Mouse (Mus musculus) testis, adult 2 months (tissue): ENCODE data around the gene Osbpl10. TPM values are rescaled to one million over a fixed set of nuclear protein-coding genes. Genes with fewer than 3 reads are reported as not detected.

Experiments used
- H3K27ac ChIP-seq: fragments of 200-500 bp; 2 replicates; pipeline ENCODE4 v1.5.1; 2012; ENCODE audit warnings: low read depth, low read length; ENCODE audit not compliant: control insufficient read depth, insufficient read depth
- H3K27me3 ChIP-seq: fragments of 200-500 bp; 2 replicates; pipeline ENCODE4 v1.6.1; 2012; ENCODE audit warnings: mild to moderate bottlenecking, low read length, moderate library complexity; ENCODE audit not compliant: control insufficient read depth, insufficient read depth
- H3K36me3 ChIP-seq: fragments of 200-500 bp; 2 replicates; pipeline ENCODE4 v1.6.1; 2012; ENCODE audit warnings: mild to moderate bottlenecking, low read length; ENCODE audit not compliant: control insufficient read depth, insufficient read depth
- H3K4me1 ChIP-seq: fragments of 200-500 bp; 2 replicates; pipeline ENCODE4 v1.6.1; 2012; ENCODE audit warnings: low read length; ENCODE audit not compliant: control insufficient read depth, insufficient read depth
- H3K4me3 ChIP-seq: fragments of 200-500 bp; 2 replicates; pipeline ENCODE4 v1.5.1; 2012; ENCODE audit warnings: low read depth, mild to moderate bottlenecking, low read length, moderate library complexity, mixed read lengths; ENCODE audit not compliant: control insufficient read depth
- CTCF ChIP-seq: fragments of 200-500 bp; IDR thresholded peaks from 2 replicates; pipeline ENCODE4 v1.5.1; 2012; ENCODE audit warnings: low read depth, mild to moderate bottlenecking, inconsistent platforms, low read length, moderate library complexity; ENCODE audit not compliant: control insufficient read depth, insufficient read depth, insufficient replicate concordance
- POLR2A ChIP-seq: fragments of 200-500 bp; IDR thresholded peaks from 2 replicates; pipeline ENCODE4 v1.6.1; 2012; ENCODE audit warnings: low read depth, mild to moderate bottlenecking, inconsistent platforms, low read length, moderate library complexity; ENCODE audit not compliant: control insufficient read depth
- polyA plus RNA-seq: library from polyadenylated mRNA; depleted of rRNA; stranded (reverse); fragments of >200 nt; gene quantifications from 2 replicates; pipeline ENCODE4 v1.2.3, GENCODE M21; 2012; rRNA removed

Gene Osbpl10
- polyA plus RNA-seq, 1 experiment, result 136 TPM

DNA sequence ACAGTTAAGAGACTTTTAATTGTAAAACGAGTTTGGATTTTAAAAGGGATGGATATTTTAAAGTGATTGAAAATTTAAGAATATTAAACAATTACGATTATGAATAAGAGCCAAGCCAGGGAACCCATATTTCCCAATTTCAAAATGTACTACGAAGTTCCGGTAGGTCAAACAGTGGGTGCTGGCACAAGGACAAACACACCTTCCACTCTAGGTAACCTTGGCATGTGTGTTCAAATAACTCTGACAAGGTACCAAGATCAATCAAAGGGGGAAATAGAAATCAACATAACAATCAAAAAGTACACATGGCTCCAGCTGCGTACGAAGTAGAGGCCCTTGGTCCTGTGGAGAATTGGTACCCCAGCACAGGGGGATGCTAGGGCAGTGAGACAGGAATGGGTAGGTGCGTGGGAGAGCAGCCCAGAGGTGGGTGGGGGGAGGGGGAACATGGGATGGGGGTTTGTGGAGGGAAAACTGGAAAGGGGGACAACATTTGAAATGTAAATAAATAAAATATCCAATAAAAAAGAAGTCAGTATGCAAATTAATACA, 294.8 kb downstream of the Osbpl10 start:
- no peaks in the 10 kb centered on the region for H3K4me1 ChIP-seq
- H3K27ac ChIP-seq, result no peak overlapping the region
- TF ChIP-seq POLR2A (no peak), CTCF (no peak)
- H3K36me3 ChIP-seq, result no peaks in the 10 kb centered on the region
- H3K4me3 ChIP-seq, result no peak overlapping the region
- H3K27me3 ChIP-seq, result no peaks in the 10 kb centered on the region

DNA sequence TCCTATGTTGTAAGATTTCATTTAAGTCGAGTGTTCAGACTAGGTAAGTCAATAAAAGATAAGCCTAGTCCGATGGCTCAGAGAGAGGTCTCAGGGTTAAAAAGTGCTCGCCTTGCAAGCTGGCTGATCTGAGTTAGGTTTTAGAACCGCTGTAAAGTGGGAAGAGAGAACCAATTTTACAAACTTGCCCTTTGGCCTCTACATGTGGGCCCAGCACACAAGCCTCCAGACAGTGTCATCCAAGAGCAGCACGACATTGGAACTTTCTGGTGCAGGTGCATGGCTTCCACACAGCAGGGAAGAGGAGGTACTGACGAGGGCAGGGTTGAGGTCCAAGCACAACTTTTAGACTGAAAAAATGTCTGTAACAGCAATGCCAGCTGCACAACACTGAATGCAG, 296.4 kb downstream of the Osbpl10 start:
- Histone ChIP-seq H3K27me3 (no peaks in the 10 kb centered on the region), H3K27ac (no peak overlapping the region), H3K4me3 (no peak overlapping the region), H3K36me3 (no peaks in the 10 kb centered on the region; the same call in 1 of the 2 replicates), H3K4me1 (no peaks in the 10 kb centered on the region)
- no peak for TF ChIP-seq POLR2A
- TF ChIP-seq CTCF, result no peak

DNA sequence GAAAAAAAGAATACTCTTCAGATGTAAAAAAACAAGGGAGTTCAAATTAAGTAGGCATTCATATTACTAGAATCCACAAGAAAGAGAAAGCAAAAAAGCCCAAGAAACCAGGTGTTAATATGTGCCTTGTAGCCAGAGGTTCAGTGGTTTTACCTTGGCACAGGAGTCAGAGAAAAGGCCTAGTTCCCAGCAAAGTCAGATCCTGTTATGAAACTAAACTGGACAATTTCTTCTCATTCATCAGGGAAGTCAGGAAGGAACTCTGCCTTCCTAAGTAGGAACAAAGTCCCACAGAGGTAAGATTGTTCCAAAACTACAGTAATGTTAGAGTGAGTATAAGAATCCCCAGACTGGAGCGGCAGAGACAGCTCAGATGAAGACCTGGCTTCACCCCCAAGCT, 300.3 kb downstream of the Osbpl10 start:
- H3K4me3 ChIP-seq, result no peak overlapping the region
- no peaks in the 10 kb centered on the region; the same call in 1 of the 2 replicates for H3K36me3 ChIP-seq
- no peaks in the 10 kb centered on the region for H3K4me1 ChIP-seq
- H3K27me3 ChIP-seq, result no peaks in the 10 kb centered on the region
- TF ChIP-seq POLR2A (no peak), CTCF (no peak)
- H3K27ac ChIP-seq, result no peak overlapping the region

Other genes starting within 250 kb of the Osbpl10 start
- 19.5 and 25.9 TPM in 2 replicates for gene Cmtm6, start 247.5 kb upstream of the Osbpl10 start, polyA plus RNA-seq
- 6.8 and 10.1 TPM in 2 replicates for gene Cmtm7, start 196.7 kb upstream of the Osbpl10 start, polyA plus RNA-seq
- 1.7 and 2.1 TPM in 2 replicates for gene Cmtm8, start 134.4 kb upstream of the Osbpl10 start, polyA plus RNA-seq
- gene Gpd1l, start 44.6 kb upstream of the Osbpl10 start, polyA plus RNA-seq, result 3.1 and 3.2 TPM in 2 replicates
- 19.3 and 25.9 TPM in 2 replicates for gene Rps27rt, start 4.2 kb downstream of the Osbpl10 start, polyA plus RNA-seq